Mouse (Mus musculus) embryo, embryonic 10 days (tissue): ENCODE data around the gene Rftn1.

Experiments used
- DNase-seq: peaks from one replicate; pipeline ENCODE4 v3.0.0-alpha.2; 2015; ENCODE audit warnings: low spot score

The Rftn1 gene

DNA sequence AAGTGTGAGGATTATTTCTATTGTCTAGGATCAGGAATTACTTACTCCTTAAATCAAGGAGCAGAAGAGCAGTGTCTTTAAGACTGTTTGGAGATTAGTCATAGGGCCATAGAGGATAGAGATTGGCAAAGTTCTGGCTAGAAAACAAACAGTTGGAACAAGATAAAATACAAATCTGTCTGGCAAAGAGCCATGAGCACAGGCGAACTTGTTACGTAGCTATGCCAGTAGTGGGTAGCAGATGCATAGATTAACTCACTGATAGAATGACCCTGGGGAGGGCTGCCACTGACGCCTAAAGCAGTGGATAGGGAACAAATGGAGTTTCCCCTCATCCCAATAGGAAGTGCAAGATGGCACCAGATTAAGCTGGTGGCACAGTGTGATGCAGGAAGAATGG is 97.1 kb downstream of the Rftn1 start:
- no peak for DNase-seq

- no peak for DNase-seq
Measured at GRCm38 (mm10) chr17:50092848-50093247, 97.6 kb downstream of the Rftn1 start.

GRCm38 (mm10) chr17:50091829-50092228 is 98.6 kb downstream of the Rftn1 start:
- no peak for DNase-seq

GRCm38 (mm10) chr17:50089725-50090124 is 100.7 kb downstream of the Rftn1 start:
- no peak for DNase-seq

GRCm38 (mm10) chr17:50088054-50088453 is 102.4 kb downstream of the Rftn1 start:
- DNase-seq, result no peak

- DNase-seq, result no peak
Measured at GRCm38 (mm10) chr17:50086887-50087286, 103.6 kb downstream of the Rftn1 start.

- no peak for DNase-seq
Measured at GRCm38 (mm10) chr17:50084721-50085120, 105.8 kb downstream of the Rftn1 start.

GRCm38 (mm10) chr17:50083937-50084336 is 106.5 kb downstream of the Rftn1 start:
- DNase-seq, result no peak

DNA sequence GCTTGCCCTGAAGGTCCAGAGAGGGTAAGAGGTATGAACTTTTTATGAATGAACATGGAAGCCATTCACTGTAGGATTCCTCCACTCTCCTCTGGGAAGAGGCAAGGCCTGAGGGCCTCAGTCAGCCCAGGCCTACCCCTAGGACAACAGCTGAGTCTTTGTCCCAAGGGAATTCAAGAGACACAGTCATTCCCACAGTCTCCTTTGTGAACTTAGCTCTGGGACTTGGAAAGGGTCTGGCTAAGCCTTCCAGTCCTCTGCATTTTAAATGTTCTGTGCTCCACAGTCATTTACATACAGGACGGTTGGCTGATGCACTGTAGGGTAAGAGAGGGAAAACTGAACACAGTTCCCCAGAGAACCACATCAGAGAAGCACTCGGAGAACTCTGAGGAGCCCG is 107.5 kb downstream of the Rftn1 start:
- no peak for DNase-seq

GRCm38 (mm10) chr17:50081647-50082046 is 108.8 kb downstream of the Rftn1 start:
- no peak for DNase-seq

DNA sequence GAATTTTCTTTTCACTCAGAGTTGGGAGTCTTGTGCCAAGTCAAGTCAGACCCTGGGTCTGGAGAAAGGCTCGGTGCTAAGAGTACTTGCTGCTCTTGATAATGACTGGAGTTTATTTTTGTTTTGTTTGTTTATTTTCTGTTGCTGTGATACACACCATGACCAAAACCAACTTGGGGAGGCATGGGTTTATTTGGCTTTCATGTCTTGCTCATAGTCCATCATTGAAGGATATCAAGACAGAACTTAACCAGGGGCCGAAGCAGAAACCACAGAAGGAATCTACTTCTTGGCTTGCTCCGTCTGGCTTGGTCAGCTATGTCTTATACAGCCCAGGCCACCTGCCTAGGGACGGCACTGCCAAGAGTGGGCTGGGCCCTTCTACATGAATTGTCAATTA is 109.5 kb downstream of the Rftn1 start:
- no peak for DNase-seq

DNA sequence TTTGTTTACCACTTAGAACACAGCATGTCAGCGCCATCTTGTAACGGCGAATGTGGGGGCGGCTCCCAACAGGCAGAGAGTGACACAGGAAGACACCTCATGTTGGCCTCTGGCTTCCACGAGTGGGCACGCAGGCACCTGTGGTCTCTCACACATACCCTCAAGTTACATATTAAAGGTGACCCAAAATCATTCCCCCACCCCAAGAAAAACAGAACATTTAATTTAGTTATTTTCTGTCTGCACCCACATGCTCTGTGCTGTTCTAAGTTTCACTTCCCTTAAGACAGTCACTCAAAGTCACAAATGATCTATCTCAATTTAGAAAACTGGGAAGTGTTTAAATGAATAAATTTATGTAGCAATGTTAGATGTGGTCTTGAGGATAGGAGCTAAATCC is 111.7 kb downstream of the Rftn1 start:
- no peak for DNase-seq

DNA sequence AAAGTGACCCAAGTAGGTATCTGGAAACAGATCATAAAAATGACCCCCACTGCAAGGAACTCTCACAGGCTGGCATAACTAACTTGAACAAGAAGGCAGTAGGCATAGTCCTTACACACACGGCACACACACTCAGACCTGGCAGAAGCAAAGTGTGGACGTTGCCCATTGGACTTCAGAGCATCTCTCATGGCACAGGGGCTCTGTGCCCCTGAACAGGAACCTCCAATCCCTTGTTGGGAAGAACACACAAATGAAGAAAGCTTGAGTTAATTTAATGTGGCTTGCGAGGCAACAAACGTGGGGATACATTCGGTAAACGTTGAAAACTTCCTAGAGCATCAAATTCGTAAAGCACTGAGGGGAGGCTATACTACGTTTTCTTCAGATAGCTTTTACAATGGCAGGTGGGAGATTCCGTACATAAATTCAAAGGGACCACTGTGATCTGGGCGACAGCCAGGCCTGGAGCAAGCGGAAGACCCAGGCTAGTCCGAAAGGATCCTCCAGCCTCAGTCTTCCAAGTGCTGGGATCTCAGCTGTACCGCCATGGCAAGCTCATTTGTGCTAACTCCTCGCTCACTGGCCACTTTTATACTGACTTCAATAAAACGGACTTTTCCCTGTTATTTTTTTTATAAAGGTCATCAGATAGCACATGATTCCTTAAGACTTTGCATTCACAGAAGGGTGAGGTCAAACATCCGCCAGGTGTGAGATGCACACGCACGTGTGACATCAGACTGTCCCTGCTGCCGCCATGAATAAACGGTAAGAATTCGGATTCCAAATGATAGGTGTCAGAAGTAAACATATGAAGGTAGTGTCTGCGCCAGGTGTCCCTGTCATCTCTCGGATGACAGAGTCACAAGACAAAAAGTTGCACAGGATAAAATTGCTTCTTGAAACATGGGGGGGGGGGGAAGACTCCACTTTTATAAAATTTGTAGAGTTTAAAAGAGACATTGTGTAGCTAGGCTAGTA is 117.2 kb downstream of the Rftn1 start:
- no peak for DNase-seq

GRCm38 (mm10) chr17:50071602-50071988 is 118.9 kb downstream of the Rftn1 start:
- DNase-seq, result no peak

- DNase-seq, result no peak
Measured at GRCm38 (mm10) chr17:50070822-50071601, 119.5 kb downstream of the Rftn1 start.

- DNase-seq, result peak; percentile 28
Measured at GRCm38 (mm10) chr17:50069897-50070636, 120.4 kb downstream of the Rftn1 start.

DNA sequence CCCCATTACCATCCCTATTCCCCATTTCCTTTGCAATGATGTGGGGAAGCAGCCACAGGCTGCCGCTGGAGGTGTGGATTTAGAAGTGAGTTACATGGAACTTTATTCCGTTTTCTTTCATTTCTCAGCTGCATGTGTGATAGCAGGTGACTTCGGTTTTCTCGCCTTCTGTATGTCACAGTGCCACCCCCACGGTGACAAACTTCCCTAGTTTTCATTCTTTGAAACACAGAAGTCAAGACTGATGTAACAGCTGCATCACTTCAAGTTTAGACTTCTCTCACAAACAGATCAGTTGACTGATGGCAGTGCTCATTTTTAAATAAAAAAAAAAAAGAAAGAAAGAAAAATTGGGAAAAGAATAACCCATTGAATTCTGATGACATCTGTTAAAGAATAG is 121.3 kb downstream of the Rftn1 start:
- DNase-seq, result no peak

- no peak for DNase-seq
Measured at GRCm38 (mm10) chr17:50068681-50069138, 121.8 kb downstream of the Rftn1 start.

DNA sequence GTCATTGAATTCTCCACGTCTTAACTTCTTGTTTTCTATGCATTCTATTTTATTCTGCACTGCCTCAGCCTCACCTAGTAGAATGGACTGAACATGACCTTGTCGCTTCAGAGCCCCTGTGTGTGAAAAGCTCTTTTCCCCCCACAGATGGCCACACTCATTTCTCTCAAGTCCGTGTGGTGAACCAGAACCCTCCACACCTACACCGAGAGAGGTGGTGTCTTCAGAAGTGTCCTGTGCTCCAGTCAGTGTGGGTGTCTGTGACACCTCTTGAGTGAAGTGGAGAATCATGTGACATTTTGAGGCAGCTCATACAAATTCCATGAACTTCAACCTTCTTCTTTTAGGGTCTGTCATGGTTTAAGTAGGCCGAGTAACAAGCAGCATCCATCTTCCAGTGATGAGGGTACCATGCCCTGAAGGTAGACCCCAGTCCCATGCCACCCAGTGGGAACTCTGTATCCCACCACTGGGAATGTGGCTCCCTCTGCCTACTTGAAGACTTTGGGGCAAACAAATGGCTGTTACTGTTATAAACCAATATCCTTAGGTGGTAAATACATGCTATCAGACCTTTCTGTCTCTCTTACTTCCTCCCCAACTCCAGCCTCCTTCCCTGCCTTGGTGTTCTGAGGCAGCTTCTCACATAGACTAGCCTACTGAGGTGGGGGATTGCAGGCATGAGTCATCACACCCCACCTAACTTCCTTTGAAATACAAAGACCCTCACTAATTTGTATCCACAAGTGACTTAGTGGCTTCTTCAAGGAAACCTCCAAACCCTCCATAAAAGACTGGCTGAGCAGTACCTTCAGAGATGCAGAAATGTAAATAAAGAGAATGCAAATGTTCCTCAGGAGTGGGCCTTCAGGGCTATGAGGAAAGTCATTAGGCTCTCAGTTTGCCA is 122.4 kb downstream of the Rftn1 start:
- no peak for DNase-seq

- no peak for DNase-seq
Measured at GRCm38 (mm10) chr17:50066822-50067713, 123.4 kb downstream of the Rftn1 start.
